Comparison of ENCODE assay signal across 8 mouse cellular contexts in genomic region chr19:29501106-29501505, GRCm38 (mm10). TPM values are rescaled to one million over a fixed set of nuclear protein-coding genes. Genes with fewer than 3 reads are reported as not detected.
A peak's percentile ranks its signal among the peaks of the same experiment; 100 is the strongest.
DNase-seq lines count a peak whose midpoint lies in the region; ATAC-seq and TF ChIP-seq lines count a peak whose summit lies in the region.

No protein-coding gene starts in this region.

- H3K4me2 ChIP-seq in forebrain, embryonic 14.5 days (ENCODE audit: low read length): 0 out of 2 replicates have a peak overlapping the region, but pooled peaks have one; percentile 8
- 0 out of 2 replicates have a peak overlapping the region, but pooled peaks have one; percentile 29 for H3K4me2 ChIP-seq in intestine, embryonic 14.5 days (ENCODE audit: low read length)
- peak overlapping the region; percentile 13 for H3K4me2 ChIP-seq in lung, embryonic 14.5 days

- H3K27me3 ChIP-seq in forebrain, embryonic 14.5 days (replicated peaks; ENCODE audit: control insufficient read depth, insufficient read depth, low read length): no peaks in the 10 kb centered on the region
- H3K27me3 ChIP-seq in intestine, embryonic 14.5 days (replicated peaks; ENCODE audit: control insufficient read depth, insufficient read depth, low read length): no peaks in the 10 kb centered on the region
- H3K27me3 ChIP-seq in lung, embryonic 14.5 days (ENCODE audit: insufficient read depth, low read length): no peaks in the 10 kb centered on the region

- ATAC-seq in activated CD4-positive, CD25-positive, alpha-beta regulatory T cell, adult 4 months: peak; percentile 69
- ATAC-seq in forebrain, embryonic 14.5 days: peak; percentile 54
- ATAC-seq in intestine, embryonic 14.5 days (replicated peaks; ENCODE audit: low FRiP score, low TSS enrichment, low read depth): no peak; the same call in 1 of the 2 replicates
- peak; percentile 51 for ATAC-seq in lung, embryonic 14.5 days (ENCODE audit: insufficient read depth)
- ATAC-seq in neutrophil, adult 5-6 weeks (ENCODE audit: extremely low read depth, insufficient number of reproducible peaks, low FRiP score, poor library complexity, severe bottlenecking): peak; percentile 65; the same call in 1 of the 2 replicates

- H3K36me3 ChIP-seq in forebrain, embryonic 14.5 days (ENCODE audit: control insufficient read depth, insufficient read depth, low read length): no peaks in the 10 kb centered on the region
- H3K36me3 ChIP-seq in intestine, embryonic 14.5 days (ENCODE audit: control insufficient read depth, insufficient read depth, low read length): no peaks in the 10 kb centered on the region
- H3K36me3 ChIP-seq in lung, embryonic 14.5 days (ENCODE audit: insufficient read depth): no peaks in the 10 kb centered on the region

- H3K9ac ChIP-seq in forebrain, embryonic 14.5 days (ENCODE audit: low read length): no peak overlapping the region
- no peak overlapping the region for H3K9ac ChIP-seq in intestine, embryonic 14.5 days (ENCODE audit: low read length)
- no peak overlapping the region for H3K9ac ChIP-seq in lung, embryonic 14.5 days

- TF ChIP-seq CTCF in lung, embryonic 14.5 days (IDR thresholded peaks at IDR 0.05; ENCODE audit: low read depth): peak; percentile 50

- DNase-seq in adrenal gland, postnatal 10 days: peak; percentile 43
- DNase-seq in adrenal gland, adult 18-20 months (ENCODE audit: low spot score in 2 of 2): no peak
- peak; percentile 25 for DNase-seq in forebrain, embryonic 14.5 days (ENCODE audit: low spot score)
- DNase-seq in intestine, embryonic 14.5 days (ENCODE audit: low spot score): peak; percentile 70
- peak; percentile 66 for DNase-seq in lung, embryonic 14.5 days
- no peak for DNase-seq in urinary bladder, postnatal 14 days (ENCODE audit: low spot score)

- H3K9me3 ChIP-seq in forebrain, embryonic 14.5 days (replicated peaks; ENCODE audit: control insufficient read depth, low read length): no peaks in the 10 kb centered on the region
- no peaks in the 10 kb centered on the region for H3K9me3 ChIP-seq in intestine, embryonic 14.5 days (ENCODE audit: control insufficient read depth, low read length)
- no peaks in the 10 kb centered on the region for H3K9me3 ChIP-seq in lung, embryonic 14.5 days (ENCODE audit: low read depth, low read length)

- no peaks in the 10 kb centered on the region for H3K4me1 ChIP-seq in forebrain, embryonic 14.5 days (ENCODE audit: control insufficient read depth, insufficient read depth, low read length)
- H3K4me1 ChIP-seq in intestine, embryonic 14.5 days (replicated peaks; ENCODE audit: control insufficient read depth, insufficient read depth, low read length): no peaks in the 10 kb centered on the region
- H3K4me1 ChIP-seq in lung, embryonic 14.5 days (ENCODE audit: insufficient read depth): no peaks in the 10 kb centered on the region

- H3K27ac ChIP-seq in forebrain, embryonic 14.5 days (ENCODE audit: low read depth, low read length): no peak overlapping the region
- H3K27ac ChIP-seq in intestine, embryonic 14.5 days (ENCODE audit: low read depth): no peak overlapping the region
- H3K27ac ChIP-seq in lung, embryonic 14.5 days (ENCODE audit: low read depth): no peak overlapping the region

- 39% methylated on average over 11 of the region's 11 CpGs for WGBS in forebrain, embryonic 14.5 days
- 53% methylated on average over 11 of the region's 11 CpGs for WGBS in intestine, embryonic 14.5 days
- WGBS in lung, embryonic 14.5 days: 51% methylated on average over 11 of the region's 11 CpGs

- H3K4me3 ChIP-seq in forebrain, embryonic 14.5 days (ENCODE audit: low read depth, low read length): no peak overlapping the region
- no peak overlapping the region for H3K4me3 ChIP-seq in intestine, embryonic 14.5 days (ENCODE audit: low read depth, low read length)
- H3K4me3 ChIP-seq in lung, embryonic 14.5 days (ENCODE audit: low read depth, low read length): 0 out of 2 replicates have a peak overlapping the region, but pooled peaks have one; percentile 0

RNA-seq across cellular contexts. Expression of gene Ric1, which starts 21.0 kb away (rescaled TPM):
- total RNA-seq in adrenal gland, postnatal 10 days (2021): 10 to 100 TPM; 51.9 to 57.6 TPM
- 10 to 100 TPM; 30.2 to 34.3 TPM for total RNA-seq in adrenal gland, adult 18-20 months (2021)
- 10 to 100 TPM in 1 of 2 experiments, 1 to 10 TPM in 1; 8.6 to 13.1 TPM for polyA plus RNA-seq in activated CD4-positive, CD25-positive, alpha-beta regulatory T cell, adult 4 months (2017; shearing (Covaris generic))
- polyA plus RNA-seq in forebrain, embryonic 14.5 days (2014; fragmentation: Nextera tagmentation; extraction: Ambion mirVana): 9.4 and 12.1 TPM in 2 replicates
- 15.8 TPM in 2 replicates for polyA plus RNA-seq in intestine, embryonic 14.5 days (2014; fragmentation: Nextera tagmentation; extraction: Ambion mirVana)
- 15.9 and 16.0 TPM in 2 replicates for polyA plus RNA-seq in lung, embryonic 14.5 days (2014; fragmentation: Nextera tagmentation; extraction: Ambion mirVana)
- total RNA-seq in neutrophil, adult 5-6 weeks (2017): 49.6 and 51.6 TPM in 2 replicates

Comparison
In these comparisons a context has a peak if more than half of its experiments do, and no peak if none do; other contexts are left out.
1. DNase-seq: peak in adrenal gland, postnatal 10 days (single experiment), forebrain, embryonic 14.5 days (single experiment), intestine, embryonic 14.5 days (single experiment) and lung, embryonic 14.5 days (single experiment); none in adrenal gland, adult 18-20 months (0 of 2) and urinary bladder, postnatal 14 days (single experiment).
2. Peak in every context shown above with its lines, with median percentiles within 50 percentile points of each other: H3K4me2 ChIP-seq.